Mouse (Mus musculus): ENCODE data around the gene Fam126b. TPM values are rescaled to one million over a fixed set of nuclear protein-coding genes. Genes with fewer than 3 reads are reported as not detected.
"Not testable (repeated sequence)": the region's sequence is repeated elsewhere in the genome, so short reads cannot be mapped to it uniquely, and the experiment has no call there.

Gene Fam126b
- polyA plus RNA-seq, 1 experiment from 2014 or later: 5.4 TPM

GRCm38 (mm10) chr1:58566621-58567020 is 19.5 kb downstream of the Fam126b start:
- H3K27ac ChIP-seq (replicated peaks): no peak overlapping the region
- no peaks in the 10 kb centered on the region for H3K36me3 ChIP-seq (ENCODE audit: control insufficient read depth, insufficient read depth, low read length)
- DNase-seq (ENCODE audit: low spot score): no peak
- no peaks in the 10 kb centered on the region for H3K27me3 ChIP-seq (ENCODE audit: control insufficient read depth, insufficient read depth, low read length)
- ATAC-seq (ENCODE audit: low FRiP score, low TSS enrichment): no peak
- no peak overlapping the region for H3K4me2 ChIP-seq (replicated peaks; ENCODE audit: low read depth)
- H3K4me1 ChIP-seq (replicated peaks; ENCODE audit: control insufficient read depth, insufficient read depth): no peaks in the 10 kb centered on the region
- H3K9ac ChIP-seq (ENCODE audit: low read length): no peak overlapping the region
- no peak for TF ChIP-seq EP300 (optimal IDR thresholded peaks at IDR 0.05)
- TF ChIP-seq CTCF (IDR thresholded peaks at IDR 0.05; ENCODE audit: low read depth): no peak
- no peak overlapping the region for H3K4me3 ChIP-seq (ENCODE audit: low read depth, low read length)
- no peaks in the 10 kb centered on the region for H3K9me3 ChIP-seq (ENCODE audit: control insufficient read depth, low read length)

- Histone ChIP-seq H3K9me3 (ENCODE audit: control insufficient read depth, low read length) (no peaks in the 10 kb centered on the region), H3K4me1 (replicated peaks; ENCODE audit: control insufficient read depth, insufficient read depth) (no peaks in the 10 kb centered on the region), H3K9ac (ENCODE audit: low read length) (no peak overlapping the region), H3K27ac (replicated peaks) (no peak overlapping the region), H3K36me3 (ENCODE audit: control insufficient read depth, insufficient read depth, low read length) (no peaks in the 10 kb centered on the region), H3K27me3 (ENCODE audit: control insufficient read depth, insufficient read depth, low read length) (no peaks in the 10 kb centered on the region), H3K4me2 (replicated peaks; ENCODE audit: low read depth) (no peak overlapping the region), H3K4me3 (ENCODE audit: low read depth, low read length) (no peak overlapping the region)
- DNase-seq (ENCODE audit: low spot score) (no peak), ATAC-seq (ENCODE audit: low FRiP score, low TSS enrichment) (no peak)
- 91% methylated on average over 5 of the region's 5 CpGs for WGBS
- TF ChIP-seq EP300 (optimal IDR thresholded peaks at IDR 0.05) (no peak), CTCF (IDR thresholded peaks at IDR 0.05; ENCODE audit: low read depth) (no peak)
These were observed 21.1 kb downstream of the Fam126b start for GRCm38 (mm10) chr1:58564981-58565380.

GRCm38 (mm10) chr1:58562455-58562854 is 23.7 kb downstream of the Fam126b start:
- Histone ChIP-seq H3K36me3 (ENCODE audit: control insufficient read depth, insufficient read depth, low read length) (no peaks in the 10 kb centered on the region), H3K4me2 (replicated peaks; ENCODE audit: low read depth) (no peak overlapping the region), H3K27me3 (ENCODE audit: control insufficient read depth, insufficient read depth, low read length) (no peaks in the 10 kb centered on the region), H3K9me3 (ENCODE audit: control insufficient read depth, low read length) (no peaks in the 10 kb centered on the region), H3K9ac (ENCODE audit: low read length) (no peak overlapping the region), H3K4me3 (ENCODE audit: low read depth, low read length) (no peak overlapping the region), H3K27ac (replicated peaks) (no peak overlapping the region), H3K4me1 (replicated peaks; ENCODE audit: control insufficient read depth, insufficient read depth) (no peaks in the 10 kb centered on the region)
- TF ChIP-seq CTCF (IDR thresholded peaks at IDR 0.05; ENCODE audit: low read depth) (peak; percentile 67), EP300 (optimal IDR thresholded peaks at IDR 0.05) (no peak)
- WGBS: 81% methylated on average over 1 of the region's 1 CpGs
- ATAC-seq (ENCODE audit: low FRiP score, low TSS enrichment) (no peak), DNase-seq (ENCODE audit: low spot score) (peak; percentile 30)

GRCm38 (mm10) chr1:58560370-58560769 is 25.8 kb downstream of the Fam126b start:
- H3K4me2 ChIP-seq (replicated peaks; ENCODE audit: low read depth); H3K4me1 ChIP-seq (replicated peaks; ENCODE audit: control insufficient read depth, insufficient read depth); H3K9me3 ChIP-seq (ENCODE audit: control insufficient read depth, low read length); H3K27ac ChIP-seq (replicated peaks); H3K36me3 ChIP-seq (ENCODE audit: control insufficient read depth, insufficient read depth, low read length); DNase-seq (ENCODE audit: low spot score); H3K4me3 ChIP-seq (ENCODE audit: low read depth, low read length); H3K27me3 ChIP-seq (ENCODE audit: control insufficient read depth, insufficient read depth, low read length); H3K9ac ChIP-seq (ENCODE audit: low read length); ATAC-seq (ENCODE audit: low FRiP score, low TSS enrichment): not testable (repeated sequence)
- WGBS: 88% methylated on average over 6 of the region's 6 CpGs

GRCm38 (mm10) chr1:58541386-58541785 is 44.7 kb downstream of the Fam126b start:
- whole genome bisulfite sequencing: 82% methylated on average over 1 of the region's 1 CpGs
- no peak overlapping the region for H3K4me2 ChIP-seq (replicated peaks; ENCODE audit: low read depth)
- H3K9ac ChIP-seq (ENCODE audit: low read length): no peak overlapping the region
- no peak overlapping the region for H3K27ac ChIP-seq (replicated peaks)
- no peaks in the 10 kb centered on the region for H3K4me1 ChIP-seq (replicated peaks; ENCODE audit: control insufficient read depth, insufficient read depth)
- H3K36me3 ChIP-seq (ENCODE audit: control insufficient read depth, insufficient read depth, low read length): peaks cover 9% of the 10 kb centered on the region; the same call in 1 of the 2 replicates
- H3K9me3 ChIP-seq (ENCODE audit: control insufficient read depth, low read length): no peaks in the 10 kb centered on the region
- no peaks in the 10 kb centered on the region for H3K27me3 ChIP-seq (ENCODE audit: control insufficient read depth, insufficient read depth, low read length)
- H3K4me3 ChIP-seq (ENCODE audit: low read depth, low read length): no peak overlapping the region
- ATAC-seq (ENCODE audit: low FRiP score, low TSS enrichment) (no peak), DNase-seq (ENCODE audit: low spot score) (no peak)
- no peak for TF ChIP-seq EP300 (optimal IDR thresholded peaks at IDR 0.05)
- no peak for TF ChIP-seq CTCF (IDR thresholded peaks at IDR 0.05; ENCODE audit: low read depth)

GRCm38 (mm10) chr1:58507249-58507648 is 78.9 kb downstream of the Fam126b start:
- no peak overlapping the region for H3K27ac ChIP-seq (replicated peaks)
- no peak for TF ChIP-seq CTCF (IDR thresholded peaks at IDR 0.05; ENCODE audit: low read depth)
- no peak for TF ChIP-seq EP300 (optimal IDR thresholded peaks at IDR 0.05)
- H3K27me3 ChIP-seq (ENCODE audit: control insufficient read depth, insufficient read depth, low read length): no peaks in the 10 kb centered on the region
- no peak overlapping the region for H3K9ac ChIP-seq (ENCODE audit: low read length)
- peaks cover 9% of the 10 kb centered on the region; the same call in 1 of the 2 replicates for H3K4me1 ChIP-seq (replicated peaks; ENCODE audit: control insufficient read depth, insufficient read depth)
- DNase-seq (ENCODE audit: low spot score) (no peak), ATAC-seq (ENCODE audit: low FRiP score, low TSS enrichment) (no peak)
- H3K4me2 ChIP-seq (replicated peaks; ENCODE audit: low read depth): no peak overlapping the region
- H3K4me3 ChIP-seq (ENCODE audit: low read depth, low read length): no peak overlapping the region
- WGBS: 99% methylated on average over 3 of the region's 3 CpGs
- peaks cover 12% of the 10 kb centered on the region for H3K9me3 ChIP-seq (ENCODE audit: control insufficient read depth, low read length)
- no peaks in the 10 kb centered on the region for H3K36me3 ChIP-seq (ENCODE audit: control insufficient read depth, insufficient read depth, low read length)

Measured in stomach, postnatal 0 days (tissue).